Mouse (Mus musculus) midbrain, embryonic 10.5 days (tissue): ENCODE data around the gene Nags. TPM values are rescaled to one million over a fixed set of nuclear protein-coding genes. Genes with fewer than 3 reads are reported as not detected.
A peak's percentile ranks its signal among the peaks of the same experiment; 100 is the strongest.

Experiments
- DNase-seq: peaks from one replicate; pipeline ENCODE4 v3.0.0-alpha.2; 2017; ENCODE audit warnings: low spot score
- H3K27ac ChIP-seq: fragments of 300-500 bp; sonication (generic); replicated peaks from 2 replicates; pipeline ENCODE4 v1.5.1; 2016; ENCODE audit warnings: mild to moderate bottlenecking
- H3K27me3 ChIP-seq: fragments of 300-500 bp; sonication (generic); 2 replicates; pipeline ENCODE4 v1.6.1; 2016; ENCODE audit warnings: low read depth, mild to moderate bottlenecking; ENCODE audit not compliant: poor library complexity, severe bottlenecking
- H3K36me3 ChIP-seq: fragments of 300-500 bp; sonication (generic); 2 replicates; pipeline ENCODE4 v1.6.1; 2016; ENCODE audit warnings: mild to moderate bottlenecking, moderate library complexity
- H3K4me1 ChIP-seq: fragments of 300-500 bp; sonication (generic); 2 replicates; pipeline ENCODE4 v1.6.1; 2016
- H3K4me3 ChIP-seq: fragments of 300-500 bp; sonication (generic); 2 replicates; pipeline ENCODE4 v1.5.1; 2016; ENCODE audit warnings: mild to moderate bottlenecking, moderate library complexity
- H3K9me3 ChIP-seq: fragments of 300-500 bp; sonication (generic); replicated peaks from 2 replicates; pipeline ENCODE4 v1.6.1; 2016; ENCODE audit warnings: mild to moderate bottlenecking
- WGBS: fragments of 180-500 bp; shearing (Covaris S2); methylation state at CpG from one replicate; pipeline ENCODE4 v1.1.7; 2016; 5-methylcytosine and 5-hydroxymethylcytosine counted together
- polyA plus RNA-seq: library from polyadenylated mRNA; unstranded; fragments of >200 nt; fragmentation: Nextera tagmentation; extraction: Ambion mirVana; gene quantifications from 2 replicates; pipeline ENCODE4 v1.2.1, GENCODE M21; 2016

The Nags gene
- polyA plus RNA-seq, 1 experiment from 2014 or later = not detected

- Histone ChIP-seq H3K36me3 (peaks cover 99% of the 10 kb centered on the region), H3K27me3 (no peaks in the 10 kb centered on the region), H3K4me1 (no peaks in the 10 kb centered on the region), H3K4me3 (no peak overlapping the region), H3K27ac (no peak overlapping the region), H3K9me3 (no peaks in the 10 kb centered on the region)
- DNase-seq = no peak
- WGBS = 85% methylated on average over 6 of the region's 6 CpGs
These were observed 20.8 kb downstream of the Nags start for GRCm38 (mm10) chr11:102165971-102166722.

GRCm38 (mm10) chr11:102167539-102167938 is 22.2 kb downstream of the Nags start:
- 93% methylated on average over 5 of the region's 5 CpGs for WGBS
- no peak overlapping the region for H3K27ac ChIP-seq
- no peaks in the 10 kb centered on the region for H3K4me1 ChIP-seq
- H3K4me3 ChIP-seq = no peak overlapping the region
- peaks cover 96% of the 10 kb centered on the region for H3K36me3 ChIP-seq
- H3K9me3 ChIP-seq = no peaks in the 10 kb centered on the region
- no peaks in the 10 kb centered on the region for H3K27me3 ChIP-seq
- no peak for DNase-seq

GRCm38 (mm10) chr11:102168689-102169088 is 23.4 kb downstream of the Nags start:
- DNase-seq = no peak
- no peaks in the 10 kb centered on the region for H3K4me1 ChIP-seq
- H3K9me3 ChIP-seq = no peaks in the 10 kb centered on the region
- H3K4me3 ChIP-seq = no peak overlapping the region
- H3K27me3 ChIP-seq = no peaks in the 10 kb centered on the region
- WGBS = 96% methylated on average over 5 of the region's 5 CpGs
- H3K27ac ChIP-seq = no peak overlapping the region
- H3K36me3 ChIP-seq = peaks cover 95% of the 10 kb centered on the region

GRCm38 (mm10) chr11:102179836-102180235 is 34.5 kb downstream of the Nags start:
- DNase-seq = no peak
- Histone ChIP-seq H3K9me3 (no peaks in the 10 kb centered on the region), H3K4me1 (peaks cover 16% of the 10 kb centered on the region), H3K4me3 (no peak overlapping the region), H3K27ac (no peak overlapping the region), H3K27me3 (no peaks in the 10 kb centered on the region), H3K36me3 (peaks cover 84% of the 10 kb centered on the region)

GRCm38 (mm10) chr11:102184253-102184645 is 38.9 kb downstream of the Nags start:
- whole genome bisulfite sequencing = 7% methylated on average over 7 of the region's 7 CpGs

GRCm38 (mm10) chr11:102184646-102185495 is 39.6 kb downstream of the Nags start, which contains the start of gene Lsm12:
Lsm12 (minus strand) TSS chr11:102185296.
- Histone ChIP-seq H3K9me3 (no peaks in the 10 kb centered on the region), H3K27ac (peak within 1 kb of the TSS; percentile 98), H3K4me3 (peak within 1 kb of the TSS; percentile 97), H3K27me3 (no peaks in the 10 kb centered on the region), H3K4me1 (peaks cover 30% of the 10 kb centered on the region), H3K36me3 (peaks cover 34% of the 10 kb centered on the region)
- DNase-seq = peak; percentile 94
- under 1% methylated on average over 70 of the region's 70 CpGs for WGBS

More at GRCm38 (mm10) chr11:102184253-102184645, 38.9 kb downstream of the Nags start:
- peak overlapping the region; percentile 97 for H3K4me3 ChIP-seq
- peaks cover 25% of the 10 kb centered on the region for H3K4me1 ChIP-seq
- peaks cover 40% of the 10 kb centered on the region for H3K36me3 ChIP-seq
- no peaks in the 10 kb centered on the region for H3K27me3 ChIP-seq
- H3K27ac ChIP-seq = peak overlapping the region; percentile 98
- no peaks in the 10 kb centered on the region for H3K9me3 ChIP-seq
- DNase-seq = no peak

- DNase-seq = no peak
- Histone ChIP-seq H3K9me3 (no peaks in the 10 kb centered on the region), H3K4me3 (peak overlapping the region; percentile 97), H3K27me3 (no peaks in the 10 kb centered on the region), H3K36me3 (peaks cover 26% of the 10 kb centered on the region), H3K4me1 (peaks cover 38% of the 10 kb centered on the region), H3K27ac (peak overlapping the region; percentile 98)
- WGBS = 72% methylated on average over 3 of the region's 3 CpGs
These were observed 40.4 kb downstream of the Nags start for GRCm38 (mm10) chr11:102185677-102186076.

GRCm38 (mm10) chr11:102186235-102186634 is 40.9 kb downstream of the Nags start:
- Histone ChIP-seq H3K27ac (no peak overlapping the region), H3K4me3 (no peak overlapping the region), H3K36me3 (peaks cover 20% of the 10 kb centered on the region), H3K27me3 (no peaks in the 10 kb centered on the region), H3K4me1 (peaks cover 44% of the 10 kb centered on the region), H3K9me3 (no peaks in the 10 kb centered on the region)
- 85% methylated on average over 1 of the region's 1 CpGs for WGBS
- no peak for DNase-seq

- H3K27ac ChIP-seq = peak overlapping the region; percentile 85
- WGBS = 70% methylated on average over 6 of the region's 6 CpGs
These were observed 43.7 kb downstream of the Nags start for GRCm38 (mm10) chr11:102188980-102189379.

GRCm38 (mm10) chr11:102189461-102190436 is 44.4 kb downstream of the Nags start, which contains the start of gene G6pc3:
G6pc3 (plus strand) TSS chr11:102189620.
- WGBS = 3% methylated on average over 50 of the region's 50 CpGs
- Histone ChIP-seq H3K4me1 (peaks cover 30% of the 10 kb centered on the region), H3K27ac (peak within 1 kb of the TSS; percentile 85), H3K4me3 (peak within 1 kb of the TSS; percentile 75), H3K36me3 (peaks cover 30% of the 10 kb centered on the region), H3K9me3 (no peaks in the 10 kb centered on the region), H3K27me3 (no peaks in the 10 kb centered on the region)
- DNase-seq = peak; percentile 85

More at GRCm38 (mm10) chr11:102188980-102189379, 43.7 kb downstream of the Nags start:
- peaks cover 35% of the 10 kb centered on the region for H3K4me1 ChIP-seq
- H3K9me3 ChIP-seq = no peaks in the 10 kb centered on the region
- DNase-seq = no peak
- peak overlapping the region; percentile 75 for H3K4me3 ChIP-seq
- no peaks in the 10 kb centered on the region for H3K27me3 ChIP-seq
- H3K36me3 ChIP-seq = peaks cover 22% of the 10 kb centered on the region

GRCm38 (mm10) chr11:102190848-102191247 is 45.5 kb downstream of the Nags start:
- H3K27me3 ChIP-seq = no peaks in the 10 kb centered on the region
- 52% methylated on average over 4 of the region's 4 CpGs for WGBS
- DNase-seq = no peak
- H3K9me3 ChIP-seq = no peaks in the 10 kb centered on the region
- H3K36me3 ChIP-seq = peaks cover 41% of the 10 kb centered on the region
- H3K4me3 ChIP-seq = peak overlapping the region; percentile 75
- peaks cover 25% of the 10 kb centered on the region for H3K4me1 ChIP-seq
- no peak overlapping the region for H3K27ac ChIP-seq
